Mouse (Mus musculus) myocyte (in vitro differentiated cells): Measurements from ENCODE around the gene Drd4. TPM values are rescaled to one million over a fixed set of nuclear protein-coding genes. Genes with fewer than 3 reads are reported as not detected.

Source experiments
- H3K27me3 ChIP-seq: one replicate; pipeline ENCODE4 v1.6.1; 2011; ENCODE audit not compliant: control insufficient read depth, insufficient read depth, insufficient read length
- H3K36me3 ChIP-seq: one replicate; pipeline ENCODE4 v1.6.1; 2011; ENCODE audit not compliant: control insufficient read depth, insufficient read depth
- H3K4me2 ChIP-seq: one replicate; pipeline ENCODE4 v1.6.1; 2011; ENCODE audit warnings: low read depth, control low read depth
- H3K4me3 ChIP-seq: one replicate; pipeline ENCODE4 v1.5.1; 2011; ENCODE audit warnings: mild to moderate bottlenecking, control low read depth, moderate library complexity
- H3K79me2 ChIP-seq: one replicate; pipeline ENCODE4 v1.6.1; 2011; ENCODE audit not compliant: control insufficient read depth, insufficient read depth
- H3ac ChIP-seq: one replicate; pipeline ENCODE4 v1.6.1; 2011; ENCODE audit not compliant: control insufficient read depth, insufficient read length
- CEBPB ChIP-seq: IDR thresholded peaks from 2 replicates; pipeline ENCODE4 v1.6.1; 2011; ENCODE audit warnings: mild to moderate bottlenecking, moderate library complexity; ENCODE audit not compliant: poor library complexity, insufficient read depth, severe bottlenecking
- E2F4 ChIP-seq: IDR thresholded peaks from one replicate; pipeline ENCODE4 v1.6.1; 2011; ENCODE audit warnings: mild to moderate bottlenecking, control low read depth, moderate library complexity; ENCODE audit not compliant: insufficient read depth
- MAX ChIP-seq: IDR thresholded peaks from one replicate; pipeline ENCODE4 v1.6.1; 2011; ENCODE audit warnings: low read depth, mild to moderate bottlenecking, control low read depth
- MYOD1 ChIP-seq, 3 experiments: IDR thresholded peaks; one replicate each; pipeline ENCODE4 v1.6.1; 2011; ENCODE audit warnings: control low read depth in 2 of 3, low read depth in 2 of 3, mild to moderate bottlenecking in 2 of 3, moderate library complexity in 1 of 3; ENCODE audit not compliant: insufficient read length in 2 of 3, control insufficient read depth in 1 of 3
- MYOG ChIP-seq, 3 experiments: IDR thresholded peaks; one replicate each; pipeline ENCODE4 v1.6.1; 2011; ENCODE audit warnings: control low read depth in 2 of 3, low read depth in 2 of 3, mild to moderate bottlenecking in 2 of 3; ENCODE audit not compliant: insufficient read length in 2 of 3, control insufficient read depth in 1 of 3, insufficient read depth in 1 of 3
- POLR2A ChIP-seq: IDR thresholded peaks from one replicate; pipeline ENCODE4 v1.6.1; 2011; ENCODE audit warnings: low read depth, mild to moderate bottlenecking, control low read depth, moderate library complexity; ENCODE audit not compliant: insufficient read length
- POLR2AphosphoS2 ChIP-seq: IDR thresholded peaks from one replicate; pipeline ENCODE4 v1.6.1; 2011; ENCODE audit warnings: low read depth, control low read depth; ENCODE audit not compliant: insufficient read length
- REST ChIP-seq: IDR thresholded peaks from one replicate; pipeline ENCODE4 v1.6.1; 2011; ENCODE audit warnings: mild to moderate bottlenecking, control low read depth, moderate library complexity; ENCODE audit not compliant: insufficient read depth, insufficient read length
- SRF ChIP-seq: IDR thresholded peaks from one replicate; pipeline ENCODE4 v1.6.1; 2011; ENCODE audit warnings: low read depth; ENCODE audit not compliant: control insufficient read depth, insufficient read length
- TCF12 ChIP-seq: IDR thresholded peaks from one replicate; pipeline ENCODE4 v1.6.1; 2011; ENCODE audit warnings: mild to moderate bottlenecking, control low read depth; ENCODE audit not compliant: poor library complexity, insufficient read depth, severe bottlenecking
- TCF3 ChIP-seq: IDR thresholded peaks from one replicate; pipeline ENCODE4 v1.6.1; 2011; ENCODE audit warnings: low read depth, control low read depth; ENCODE audit not compliant: insufficient read length
- USF1 ChIP-seq: IDR thresholded peaks from one replicate; pipeline ENCODE4 v1.6.1; 2011; ENCODE audit warnings: low read depth, mild to moderate bottlenecking, control low read depth, moderate library complexity
- polyA plus RNA-seq: library from polyadenylated mRNA; unstranded; fragments of >200 nt; fragmentation: generic; extraction: Trizol; gene quantifications from one replicate; pipeline ENCODE4 v1.2.1, GENCODE M21; 2012; ENCODE audit warnings: missing spikeins

Gene Drd4
- polyA plus RNA-seq, 1 experiment: not detected

- peaks cover 12% of the 10 kb centered on the region for H3K36me3 ChIP-seq
- H3K4me2 ChIP-seq: no peak overlapping the region
- no peak overlapping the region for H3ac ChIP-seq
- no peaks in the 10 kb centered on the region for H3K27me3 ChIP-seq
- H3K79me2 ChIP-seq: no peaks in the 10 kb centered on the region
- no peak overlapping the region for H3K4me3 ChIP-seq
- TF ChIP-seq USF1 (no peak), SRF (no peak), REST (no peak), CEBPB (no peak), E2F4 (no peak), MYOG (IDR thresholded peaks at IDR 0.05; ENCODE audit: control insufficient read depth in 1 of 3, insufficient read depth in 1 of 3, insufficient read length in 2 of 3, low read depth in 2 of 3) (no peak), MAX (no peak), TCF3 (no peak), POLR2A (no peak), MYOD1 (IDR thresholded peaks at IDR 0.05; ENCODE audit: control insufficient read depth in 1 of 3, insufficient read length in 2 of 3, low read depth in 2 of 3) (no peak), TCF12 (no peak), POLR2AphosphoS2 (no peak)
Observed at GRCm38 (mm10) chr7:141304537-141304936, 12.7 kb downstream of the Drd4 start.

DNA sequence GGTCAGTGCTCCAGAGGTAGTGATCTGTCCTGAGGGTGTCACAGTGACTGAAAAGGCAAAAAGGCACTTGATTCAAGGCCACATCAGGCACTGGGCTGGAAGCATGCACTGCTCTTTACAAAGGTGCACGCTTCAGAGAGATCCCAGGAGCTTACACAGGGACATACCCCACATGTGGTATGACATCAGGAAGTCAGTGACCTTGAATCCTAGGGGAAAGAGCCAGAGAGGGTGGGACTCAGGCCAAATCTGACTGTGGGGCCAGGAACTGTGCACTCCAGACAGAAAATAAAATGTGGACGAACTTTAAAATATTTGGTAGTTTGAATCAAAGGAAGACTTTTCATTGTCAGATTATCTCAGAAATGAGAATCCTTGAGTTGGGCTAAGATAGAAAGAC is 22.6 kb downstream of the Drd4 start:
- H3K4me3 ChIP-seq: no peak overlapping the region
- no peaks in the 10 kb centered on the region for H3K27me3 ChIP-seq
- TF ChIP-seq E2F4 (no peak), USF1 (no peak), TCF3 (no peak), CEBPB (no peak), REST (no peak), TCF12 (no peak), MYOG (IDR thresholded peaks at IDR 0.05; ENCODE audit: control insufficient read depth in 1 of 3, insufficient read depth in 1 of 3, insufficient read length in 2 of 3, low read depth in 2 of 3) (no peak), MYOD1 (IDR thresholded peaks at IDR 0.05; ENCODE audit: control insufficient read depth in 1 of 3, insufficient read length in 2 of 3, low read depth in 2 of 3) (no peak), POLR2AphosphoS2 (no peak), MAX (no peak), POLR2A (no peak), SRF (no peak)
- no peaks in the 10 kb centered on the region for H3K79me2 ChIP-seq
- peaks cover 61% of the 10 kb centered on the region for H3K36me3 ChIP-seq
- no peak overlapping the region for H3K4me2 ChIP-seq
- no peak overlapping the region for H3ac ChIP-seq

GRCm38 (mm10) chr7:141315076-141315475 is 23.3 kb downstream of the Drd4 start:
- Histone ChIP-seq H3K27me3 (no peaks in the 10 kb centered on the region), H3K79me2 (no peaks in the 10 kb centered on the region), H3K36me3 (peaks cover 57% of the 10 kb centered on the region), H3ac (no peak overlapping the region), H3K4me2 (no peak overlapping the region), H3K4me3 (no peak overlapping the region)
- TF ChIP-seq TCF12 (no peak), USF1 (no peak), MYOG (IDR thresholded peaks at IDR 0.05; ENCODE audit: control insufficient read depth in 1 of 3, insufficient read depth in 1 of 3, insufficient read length in 2 of 3, low read depth in 2 of 3) (no peak), REST (no peak)

DNA sequence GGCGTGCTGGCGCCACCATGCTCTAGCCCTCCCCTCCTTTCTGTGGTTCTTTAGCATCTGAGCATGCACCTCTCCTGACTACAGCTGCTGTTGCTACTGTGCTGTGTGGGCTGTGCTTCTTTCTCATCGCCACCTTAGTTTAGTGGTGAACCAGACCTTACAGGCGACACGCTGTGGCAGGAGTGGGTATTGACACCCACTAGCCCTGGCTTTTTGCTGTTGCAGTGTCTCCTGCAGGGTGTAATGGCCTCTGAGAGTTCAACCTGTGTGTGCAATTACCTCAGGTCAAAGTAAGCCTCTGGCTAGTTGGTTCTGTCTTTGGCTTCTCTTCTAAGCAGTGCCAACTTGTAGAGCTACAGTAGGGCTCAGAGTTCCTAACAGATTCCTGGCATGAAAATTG is 24.2 kb downstream of the Drd4 start:
- H3K4me3 ChIP-seq: no peak overlapping the region
- H3ac ChIP-seq: no peak overlapping the region
- TF ChIP-seq MYOG (IDR thresholded peaks at IDR 0.05; ENCODE audit: control insufficient read depth in 1 of 3, insufficient read depth in 1 of 3, insufficient read length in 2 of 3, low read depth in 2 of 3): no peak
- TF ChIP-seq USF1: no peak
- no peak for TF ChIP-seq POLR2A
- no peak for TF ChIP-seq CEBPB
- no peak for TF ChIP-seq MYOD1 (IDR thresholded peaks at IDR 0.05; ENCODE audit: control insufficient read depth in 1 of 3, insufficient read length in 2 of 3, low read depth in 2 of 3)
- TF ChIP-seq POLR2AphosphoS2: no peak
- TF ChIP-seq REST: no peak
- no peak for TF ChIP-seq MAX
- TF ChIP-seq TCF3: no peak
- TF ChIP-seq SRF: no peak
- TF ChIP-seq TCF12: no peak
- TF ChIP-seq E2F4: no peak
- H3K36me3 ChIP-seq: peaks cover 54% of the 10 kb centered on the region
- H3K79me2 ChIP-seq: no peaks in the 10 kb centered on the region
- H3K4me2 ChIP-seq: no peak overlapping the region
- H3K27me3 ChIP-seq: no peaks in the 10 kb centered on the region

DNA sequence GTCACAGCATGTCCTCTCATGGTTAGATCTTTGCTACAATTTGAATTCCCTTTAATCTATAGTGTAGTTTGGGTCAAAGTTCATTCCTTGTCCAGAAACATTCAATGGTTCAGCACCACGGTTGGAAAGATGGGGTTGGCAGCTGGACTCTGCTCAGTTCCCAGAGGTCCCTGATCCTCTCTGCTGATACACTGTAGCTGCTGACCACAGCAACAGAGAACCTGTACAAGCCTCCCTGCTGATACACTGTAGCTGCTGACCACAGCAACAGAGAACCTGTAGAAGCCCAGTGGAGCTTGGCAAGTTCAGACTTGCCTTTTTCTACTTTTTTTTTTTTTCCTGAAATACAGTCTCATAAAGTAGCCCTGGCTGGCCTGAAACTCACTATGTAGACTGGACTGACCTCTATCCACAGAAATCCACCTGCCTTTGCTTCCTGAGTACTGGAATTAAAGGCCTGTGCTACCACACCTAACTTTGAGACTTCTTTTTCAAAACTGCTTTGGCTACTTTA is 25.9 kb downstream of the Drd4 start:
- Histone ChIP-seq H3K36me3 (peaks cover 51% of the 10 kb centered on the region), H3ac (no peak overlapping the region), H3K4me2 (no peak overlapping the region), H3K4me3 (no peak overlapping the region), H3K79me2 (no peaks in the 10 kb centered on the region), H3K27me3 (no peaks in the 10 kb centered on the region)
- TF ChIP-seq SRF: no peak
- TF ChIP-seq E2F4: no peak
- TF ChIP-seq POLR2A: no peak
- no peak for TF ChIP-seq MYOG (IDR thresholded peaks at IDR 0.05; ENCODE audit: control insufficient read depth in 1 of 3, insufficient read depth in 1 of 3, insufficient read length in 2 of 3, low read depth in 2 of 3)
- no peak for TF ChIP-seq CEBPB
